ENCODE assay signal across 27 mouse cellular contexts in the genomic region with DNA sequence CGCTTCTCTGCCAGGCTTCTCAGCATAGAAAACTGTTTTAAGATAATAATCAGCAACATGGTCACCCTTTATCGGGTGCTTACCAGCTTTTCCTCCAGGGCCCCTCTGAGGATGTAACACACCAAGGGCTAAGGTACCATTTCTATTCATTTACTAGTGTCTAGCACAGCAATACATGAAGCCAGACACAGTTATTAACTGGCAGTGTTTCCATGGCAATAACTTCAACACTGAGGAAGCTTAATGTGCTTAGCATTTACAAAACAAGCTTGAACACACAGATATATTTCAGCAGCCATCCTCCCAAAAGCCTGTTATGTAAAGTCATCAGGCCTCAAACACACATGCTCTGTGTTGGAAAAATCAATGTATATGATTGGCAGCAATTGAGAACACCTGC.
DNase-seq lines count a peak whose midpoint lies in the region; ATAC-seq lines count a peak whose summit lies in the region.
"Had no signal": no experiment of that assay in that cellular context is flagged by ENCODE, and none has a peak within 500 bp of the region (broad histone marks: within the 10 kb centered on the region; RNA-seq: fewer than 3 reads in every experiment).

No protein-coding gene starts in this region.

- 88% methylated on average over 2 of the region's 2 CpGs for WGBS in forebrain, embryonic 15.5 days
- 89% methylated on average over 2 of the region's 2 CpGs for WGBS in forebrain, embryonic 10.5 days
- WGBS in midbrain, embryonic 13.5 days, result 73% methylated on average over 2 of the region's 2 CpGs
- 87% methylated on average over 2 of the region's 2 CpGs for WGBS in midbrain, embryonic 10.5 days
- WGBS in forebrain, embryonic 16.5 days, result 78% methylated on average over 2 of the region's 2 CpGs
- 58% methylated on average over 2 of the region's 2 CpGs for WGBS in midbrain, embryonic 16.5 days

- H3K27me3 ChIP-seq in forebrain, embryonic 15.5 days, result no peaks in the 10 kb centered on the region
- no peaks in the 10 kb centered on the region for H3K27me3 ChIP-seq in forebrain, embryonic 10.5 days (ENCODE audit: poor library complexity, severe bottlenecking)
- no peaks in the 10 kb centered on the region for H3K27me3 ChIP-seq in midbrain, embryonic 13.5 days
- H3K27me3 ChIP-seq in midbrain, embryonic 10.5 days (ENCODE audit: low read depth, poor library complexity, severe bottlenecking), result no peaks in the 10 kb centered on the region
- H3K27me3 ChIP-seq in forebrain, embryonic 16.5 days (replicated peaks; ENCODE audit: control insufficient read depth, insufficient read depth, low read length), result no peaks in the 10 kb centered on the region
- H3K27me3 ChIP-seq in midbrain, embryonic 16.5 days (ENCODE audit: control insufficient read depth, insufficient read depth, low read depth, low read length), result no peaks in the 10 kb centered on the region
- H3K27me3 ChIP-seq: embryonic facial prominence, embryonic 12.5 days; hindbrain, embryonic 15.5 days; limb, embryonic 12.5 days; stomach, embryonic 15.5 days had no signal

- H3K4me1 ChIP-seq in forebrain, embryonic 15.5 days, result peaks cover 7% of the 10 kb centered on the region; the same call in 1 of the 2 replicates
- H3K4me1 ChIP-seq in forebrain, embryonic 10.5 days, result no peaks in the 10 kb centered on the region
- H3K4me1 ChIP-seq in midbrain, embryonic 13.5 days (replicated peaks), result peaks cover 15% of the 10 kb centered on the region
- H3K4me1 ChIP-seq in midbrain, embryonic 10.5 days, result peaks cover 11% of the 10 kb centered on the region
- no peaks in the 10 kb centered on the region; the same call in 1 of the 2 replicates for H3K4me1 ChIP-seq in forebrain, embryonic 16.5 days (replicated peaks; ENCODE audit: control insufficient read depth, insufficient read depth, low read length)
- peaks cover 12% of the 10 kb centered on the region for H3K4me1 ChIP-seq in midbrain, embryonic 16.5 days (ENCODE audit: control insufficient read depth, insufficient read depth, low read length)
- H3K4me1 ChIP-seq: embryonic facial prominence, embryonic 12.5 days; limb, embryonic 12.5 days; stomach, embryonic 15.5 days had no signal

- H3K27ac ChIP-seq in forebrain, embryonic 15.5 days (replicated peaks), result no peak overlapping the region
- H3K27ac ChIP-seq in forebrain, embryonic 10.5 days, result no peak overlapping the region
- no peak overlapping the region for H3K27ac ChIP-seq in midbrain, embryonic 13.5 days
- H3K27ac ChIP-seq in midbrain, embryonic 10.5 days (replicated peaks), result no peak overlapping the region
- H3K27ac ChIP-seq in forebrain, embryonic 16.5 days (ENCODE audit: low read length), result no peak overlapping the region
- H3K27ac ChIP-seq in midbrain, embryonic 16.5 days (ENCODE audit: low read length), result peak overlapping the region; percentile 56
- H3K27ac ChIP-seq: embryonic facial prominence, embryonic 12.5 days; hindbrain, embryonic 15.5 days; limb, embryonic 12.5 days; stomach, embryonic 15.5 days had no signal

- no peak for DNase-seq in forebrain, embryonic 10.5 days (ENCODE audit: extremely low spot score, low spot score)
- no peak for DNase-seq in midbrain, embryonic 10.5 days (ENCODE audit: low spot score)
- DNase-seq in layer of hippocampus, postnatal 25 days (ENCODE audit: extremely low spot score in 1 of 2, low spot score in 1 of 2), result no peak
- DNase-seq: adrenal gland, postnatal 36 days; cerebellum, adult 18-20 months; cerebellum, postnatal 14 days; gastrocnemius, postnatal 10 days; kidney, adult 9 months; kidney, postnatal 14 days; liver, postnatal 0 days; lung, postnatal 10 days; retina, postnatal 1 day; right cerebral cortex, postnatal 4 days; thymus, postnatal 36 days had no signal

- H3K9ac ChIP-seq in forebrain, embryonic 15.5 days (replicated peaks), result no peak overlapping the region
- no peak overlapping the region for H3K9ac ChIP-seq in midbrain, embryonic 13.5 days (replicated peaks)
- no peak overlapping the region for H3K9ac ChIP-seq in forebrain, embryonic 16.5 days (replicated peaks; ENCODE audit: low read depth, low read length)
- no peak overlapping the region for H3K9ac ChIP-seq in midbrain, embryonic 16.5 days (ENCODE audit: low read depth, low read length)
- H3K9ac ChIP-seq: embryonic facial prominence, embryonic 12.5 days; hindbrain, embryonic 15.5 days; limb, embryonic 12.5 days; liver, postnatal 0 days; stomach, embryonic 15.5 days had no signal

- H3K9me3 ChIP-seq in forebrain, embryonic 15.5 days, result no peaks in the 10 kb centered on the region
- H3K9me3 ChIP-seq in forebrain, embryonic 10.5 days, result no peaks in the 10 kb centered on the region
- no peaks in the 10 kb centered on the region for H3K9me3 ChIP-seq in midbrain, embryonic 13.5 days
- no peaks in the 10 kb centered on the region for H3K9me3 ChIP-seq in midbrain, embryonic 10.5 days (replicated peaks)
- no peaks in the 10 kb centered on the region for H3K9me3 ChIP-seq in forebrain, embryonic 16.5 days (ENCODE audit: control insufficient read depth, low read length)
- H3K9me3 ChIP-seq in midbrain, embryonic 16.5 days (replicated peaks; ENCODE audit: control insufficient read depth, low read length, poor library complexity, severe bottlenecking), result no peaks in the 10 kb centered on the region
- H3K9me3 ChIP-seq: embryonic facial prominence, embryonic 12.5 days; hindbrain, embryonic 15.5 days; limb, embryonic 12.5 days; stomach, embryonic 15.5 days had no signal

- H3K36me3 ChIP-seq in forebrain, embryonic 15.5 days, result no peaks in the 10 kb centered on the region
- H3K36me3 ChIP-seq in forebrain, embryonic 10.5 days (replicated peaks), result no peaks in the 10 kb centered on the region
- no peaks in the 10 kb centered on the region for H3K36me3 ChIP-seq in midbrain, embryonic 13.5 days
- H3K36me3 ChIP-seq in midbrain, embryonic 10.5 days, result no peaks in the 10 kb centered on the region
- H3K36me3 ChIP-seq in forebrain, embryonic 16.5 days (ENCODE audit: control insufficient read depth, insufficient read depth), result no peaks in the 10 kb centered on the region
- H3K36me3 ChIP-seq in midbrain, embryonic 16.5 days (ENCODE audit: control insufficient read depth, insufficient read depth, low read length), result no peaks in the 10 kb centered on the region
- H3K36me3 ChIP-seq: embryonic facial prominence, embryonic 12.5 days; hindbrain, embryonic 15.5 days; limb, embryonic 12.5 days; stomach, embryonic 15.5 days had no signal

- H3K4me3 ChIP-seq in forebrain, embryonic 15.5 days, result no peak overlapping the region
- no peak overlapping the region for H3K4me3 ChIP-seq in forebrain, embryonic 10.5 days
- no peak overlapping the region for H3K4me3 ChIP-seq in midbrain, embryonic 13.5 days (replicated peaks)
- no peak overlapping the region for H3K4me3 ChIP-seq in midbrain, embryonic 10.5 days
- H3K4me3 ChIP-seq in forebrain, embryonic 16.5 days (replicated peaks; ENCODE audit: low read length), result no peak overlapping the region
- H3K4me3 ChIP-seq in midbrain, embryonic 16.5 days (ENCODE audit: low read depth, low read length), result no peak overlapping the region
- H3K4me3 ChIP-seq: embryonic facial prominence, embryonic 12.5 days; hindbrain, embryonic 15.5 days; limb, embryonic 12.5 days; stomach, embryonic 15.5 days had no signal

- H3K4me2 ChIP-seq in forebrain, embryonic 15.5 days (replicated peaks), result no peak overlapping the region
- H3K4me2 ChIP-seq in midbrain, embryonic 13.5 days (replicated peaks), result no peak overlapping the region
- no peak overlapping the region for H3K4me2 ChIP-seq in forebrain, embryonic 16.5 days (ENCODE audit: low read length)
- no peak overlapping the region for H3K4me2 ChIP-seq in midbrain, embryonic 16.5 days (ENCODE audit: low read length)
- H3K4me2 ChIP-seq: embryonic facial prominence, embryonic 12.5 days; heart, embryonic 11.5 days; hindbrain, embryonic 15.5 days; limb, embryonic 12.5 days; liver, embryonic 11.5 days; stomach, embryonic 15.5 days had no signal

- ATAC-seq in forebrain, embryonic 15.5 days (replicated peaks), result peak; percentile 66
- ATAC-seq in midbrain, embryonic 13.5 days, result peak; percentile 60; the same call in 1 of the 2 replicates
- ATAC-seq in forebrain, embryonic 16.5 days, result peak; percentile 74
- peak; percentile 79 for ATAC-seq in midbrain, embryonic 16.5 days
- ATAC-seq in megakaryocyte-erythroid progenitor cell, adult 5-6 weeks (replicated peaks; ENCODE audit: low FRiP score, low TSS enrichment, poor library complexity, severe bottlenecking), result no peak
- ATAC-seq: CD4-positive, CD25-positive, alpha-beta regulatory T cell, adult 4 months; intestine, embryonic 16.5 days; liver, postnatal 0 days had no signal
